Mouse (Mus musculus) heart, embryonic 14.5 days (tissue): ENCODE data around the gene Nr5a2. TPM values are rescaled to one million over a fixed set of nuclear protein-coding genes. Genes with fewer than 3 reads are reported as not detected.

Experiments
- ATAC-seq: fragments of 200-750 bp; cut with Nextera tagmentation; 2 replicates; pipeline ENCODE4 v1.8.0; 2017; ENCODE audit warnings: low read depth, moderate TSS enrichment; ENCODE audit not compliant: insufficient number of reproducible peaks, insufficient read depth, low FRiP score
- H3K27ac ChIP-seq, 2 experiments: fragments of 200-500 bp in 1 of 2; fragments of 300-500 bp in 1 of 2; sonication (generic) in 1 of 2; replicated peaks in 1 of 2; 2 replicates each; pipeline ENCODE4 v1.5.1; 2012 to 2014; ENCODE audit warnings: low read depth in 2 of 2, low read length in 2 of 2, control low read depth in 1 of 2, mild to moderate bottlenecking in 1 of 2, mixed read lengths in 1 of 2; ENCODE audit not compliant: control insufficient read depth in 1 of 2, insufficient read depth in 1 of 2
- H3K27me3 ChIP-seq: fragments of 300-500 bp; sonication (generic); 2 replicates; pipeline ENCODE4 v1.6.1; 2014; ENCODE audit warnings: mild to moderate bottlenecking, low read length, control low read depth; ENCODE audit not compliant: control insufficient read depth, insufficient read depth
- H3K36me3 ChIP-seq: fragments of 300-500 bp; sonication (generic); 2 replicates; pipeline ENCODE4 v1.6.1; 2014; ENCODE audit warnings: mild to moderate bottlenecking, control low read depth, low read length, mixed read lengths; ENCODE audit not compliant: control insufficient read depth, insufficient read depth
- H3K4me1 ChIP-seq, 2 experiments: fragments of 200-500 bp in 1 of 2; fragments of 300-500 bp in 1 of 2; sonication (generic) in 1 of 2; 2 replicates each; pipeline ENCODE4 v1.6.1; 2012 to 2014; ENCODE audit warnings: low read length in 2 of 2, control low read depth in 1 of 2, mixed read lengths in 1 of 2; ENCODE audit not compliant: control insufficient read depth in 2 of 2, insufficient read depth in 2 of 2
- H3K4me2 ChIP-seq: fragments of 300-500 bp; sonication (generic); 2 replicates; pipeline ENCODE4 v1.6.1; 2014; ENCODE audit warnings: mild to moderate bottlenecking, low read length
- H3K4me3 ChIP-seq, 2 experiments: fragments of 200-500 bp in 1 of 2; fragments of 300-500 bp in 1 of 2; sonication (generic) in 1 of 2; 2 replicates each; pipeline ENCODE4 v1.5.1; 2012 to 2014; ENCODE audit warnings: low read length in 2 of 2, mild to moderate bottlenecking in 2 of 2, control low read depth in 1 of 2, low read depth in 1 of 2, moderate library complexity in 1 of 2; ENCODE audit not compliant: control insufficient read depth in 1 of 2, insufficient read depth in 1 of 2
- H3K9ac ChIP-seq: fragments of 300-500 bp; sonication (generic); 2 replicates; pipeline ENCODE4 v1.6.1; 2014; ENCODE audit warnings: mild to moderate bottlenecking, low read length
- H3K9me3 ChIP-seq: fragments of 300-500 bp; sonication (generic); 2 replicates; pipeline ENCODE4 v1.6.1; 2016; ENCODE audit warnings: low read length, control low read depth; ENCODE audit not compliant: control insufficient read depth
- WGBS: fragments of 180-500 bp; shearing (Covaris S2); extraction: QIAGEN DNeasy Blood & Tissue Kit; methylation state at CpG from one replicate; pipeline ENCODE4 v1.1.7; 2014; 5-methylcytosine and 5-hydroxymethylcytosine counted together
- polyA plus RNA-seq: library from polyadenylated mRNA; unstranded; fragments of >200 nt; fragmentation: Nextera tagmentation; extraction: Ambion mirVana; gene quantifications from 2 replicates; pipeline ENCODE4 v1.2.1, GENCODE M21; 2014

The Nr5a2 gene
- polyA plus RNA-seq, 1 experiment from 2014 or later, result 0.38 TPM

DNA sequence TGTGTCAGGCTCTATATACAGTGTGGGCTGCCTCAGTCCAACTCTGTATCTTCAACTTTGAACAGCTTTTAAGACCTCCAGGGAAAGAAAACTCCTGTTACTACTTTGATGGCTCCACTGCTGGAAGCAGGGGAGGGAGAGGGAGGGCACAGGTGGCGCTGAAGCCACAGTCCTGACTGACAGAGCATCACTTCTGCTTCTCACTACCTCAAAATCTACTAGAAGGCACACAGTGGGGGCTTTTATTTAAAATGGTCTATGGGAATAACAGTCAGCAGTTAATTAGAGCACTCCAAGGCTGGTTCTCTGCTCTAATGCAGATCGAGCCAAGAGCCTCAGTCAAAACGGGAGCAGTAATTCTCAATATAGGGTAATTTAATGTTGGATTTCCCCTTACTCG, 40.2 kb downstream of the Nr5a2 start:
- 78% methylated on average over 4 of the region's 4 CpGs for WGBS
- Histone ChIP-seq H3K9ac (no peak overlapping the region), H3K27ac (0 out of 4 replicates have a peak overlapping the region, but pooled peaks of 1 of the 2 experiments have one; percentile 5), H3K4me1 (peaks cover 2 to 9% of the 10 kb centered on the region in 2 experiments; a peak in 2 of 4 replicates), H3K4me2 (no peak overlapping the region), H3K27me3 (no peaks in the 10 kb centered on the region), H3K9me3 (no peaks in the 10 kb centered on the region), H3K4me3 (no peak overlapping the region), H3K36me3 (no peaks in the 10 kb centered on the region)
- no peak for ATAC-seq

DNA sequence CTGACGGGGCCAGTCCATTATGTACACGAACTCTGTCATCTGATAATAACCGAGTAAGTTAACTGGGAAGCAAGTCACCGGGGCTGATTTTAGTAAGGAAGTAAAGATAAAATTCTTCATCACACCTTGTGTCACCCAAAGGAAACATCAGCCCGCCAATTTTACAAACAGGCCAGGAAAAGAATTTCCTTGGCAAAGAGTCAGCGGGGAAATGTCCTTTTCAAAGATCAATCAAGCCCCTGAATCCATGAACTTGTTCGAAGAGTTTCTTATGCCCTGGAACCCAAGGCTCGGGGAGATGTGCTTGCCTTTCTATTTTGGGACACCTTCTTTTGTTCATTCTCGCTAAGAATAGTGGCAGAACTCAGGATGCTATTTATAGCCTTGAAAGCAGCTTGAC, 41.5 kb downstream of the Nr5a2 start:
- peak overlapping the region; percentile 63 to 74; a peak in 3 of 4 replicates for H3K27ac ChIP-seq
- H3K4me3 ChIP-seq, result no peak overlapping the region
- no peak overlapping the region for H3K9ac ChIP-seq
- peak overlapping the region; percentile 40 for H3K4me2 ChIP-seq
- no peak for ATAC-seq
- H3K27me3 ChIP-seq, result no peaks in the 10 kb centered on the region
- 9% methylated on average over 9 of the region's 9 CpGs for WGBS
- no peaks in the 10 kb centered on the region for H3K9me3 ChIP-seq
- no peaks in the 10 kb centered on the region for H3K36me3 ChIP-seq
- peaks cover 2 to 9% of the 10 kb centered on the region in 2 experiments; a peak in 2 of 4 replicates for H3K4me1 ChIP-seq

DNA sequence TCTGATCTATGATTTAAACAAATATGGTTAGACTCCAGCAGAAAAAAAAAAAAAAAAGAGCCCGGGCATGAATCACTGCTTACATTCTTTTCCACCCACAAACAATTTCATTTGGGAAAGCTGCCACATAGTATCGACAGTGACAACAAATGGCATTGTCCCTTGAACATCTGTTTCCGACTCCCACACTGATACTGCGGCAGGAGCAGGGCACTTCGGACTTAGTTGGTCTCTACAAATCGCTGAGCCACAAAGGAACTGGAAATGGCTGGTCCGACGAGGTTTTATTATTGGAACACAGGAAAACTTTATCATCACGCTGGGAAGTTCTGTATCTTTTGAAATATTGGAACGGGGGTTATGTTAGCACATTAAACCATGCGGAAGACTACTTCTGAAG, 44.8 kb downstream of the Nr5a2 start:
- Histone ChIP-seq H3K9me3 (no peaks in the 10 kb centered on the region), H3K36me3 (no peaks in the 10 kb centered on the region), H3K27me3 (no peaks in the 10 kb centered on the region), H3K27ac (no peak overlapping the region), H3K4me1 (peaks cover 2 to 9% of the 10 kb centered on the region in 2 experiments; a peak in 2 of 4 replicates), H3K4me3 (no peak overlapping the region; a peak in 1 of 4 replicates), H3K9ac (no peak overlapping the region), H3K4me2 (peak overlapping the region; percentile 37)
- ATAC-seq, result no peak
- 44% methylated on average over 11 of the region's 11 CpGs for WGBS

DNA sequence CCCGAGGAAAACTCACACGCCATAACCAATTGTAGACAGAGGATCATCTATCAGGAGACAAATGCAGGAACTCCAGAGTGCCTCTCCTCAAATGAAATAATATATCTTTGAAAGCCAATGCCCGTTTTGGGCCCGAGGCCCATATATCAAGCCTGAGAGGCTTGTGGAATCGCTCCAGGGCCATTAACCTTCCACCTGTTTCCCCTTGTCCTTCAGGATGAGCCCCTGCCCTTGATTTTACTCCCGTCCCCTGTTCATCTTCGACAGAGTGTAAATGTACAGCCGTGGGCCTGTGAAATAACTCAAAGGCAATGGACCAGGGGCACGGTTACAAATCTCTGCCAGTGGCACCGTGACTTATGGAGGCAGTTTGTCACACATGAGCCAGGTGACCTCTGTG, 48.3 kb downstream of the Nr5a2 start:
- Histone ChIP-seq H3K27ac (no peak overlapping the region), H3K9ac (no peak overlapping the region), H3K9me3 (no peaks in the 10 kb centered on the region), H3K4me2 (no peak overlapping the region), H3K4me1 (no peaks in the 10 kb centered on the region; a peak in 1 of 4 replicates), H3K36me3 (no peaks in the 10 kb centered on the region), H3K27me3 (no peaks in the 10 kb centered on the region), H3K4me3 (no peak overlapping the region)
- no peak for ATAC-seq
- WGBS, result 81% methylated on average over 10 of the region's 10 CpGs

DNA sequence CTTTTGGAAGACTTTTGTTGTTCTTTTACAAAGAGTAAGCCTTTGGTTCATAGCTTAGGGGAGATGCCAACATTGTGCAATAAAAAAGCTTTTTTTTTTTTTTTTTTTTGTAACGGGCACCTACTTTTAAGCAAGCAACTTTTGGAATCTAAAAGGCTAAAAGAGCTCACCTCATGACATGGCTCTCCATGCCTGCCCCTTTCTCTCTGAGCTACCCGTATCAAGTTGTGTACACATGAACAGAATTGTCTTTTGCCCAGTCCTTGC, 48.7 kb downstream of the Nr5a2 start:
- Histone ChIP-seq H3K4me1 (no peaks in the 10 kb centered on the region), H3K27me3 (no peaks in the 10 kb centered on the region)
- WGBS, result 82% methylated on average over 2 of the region's 2 CpGs

DNA sequence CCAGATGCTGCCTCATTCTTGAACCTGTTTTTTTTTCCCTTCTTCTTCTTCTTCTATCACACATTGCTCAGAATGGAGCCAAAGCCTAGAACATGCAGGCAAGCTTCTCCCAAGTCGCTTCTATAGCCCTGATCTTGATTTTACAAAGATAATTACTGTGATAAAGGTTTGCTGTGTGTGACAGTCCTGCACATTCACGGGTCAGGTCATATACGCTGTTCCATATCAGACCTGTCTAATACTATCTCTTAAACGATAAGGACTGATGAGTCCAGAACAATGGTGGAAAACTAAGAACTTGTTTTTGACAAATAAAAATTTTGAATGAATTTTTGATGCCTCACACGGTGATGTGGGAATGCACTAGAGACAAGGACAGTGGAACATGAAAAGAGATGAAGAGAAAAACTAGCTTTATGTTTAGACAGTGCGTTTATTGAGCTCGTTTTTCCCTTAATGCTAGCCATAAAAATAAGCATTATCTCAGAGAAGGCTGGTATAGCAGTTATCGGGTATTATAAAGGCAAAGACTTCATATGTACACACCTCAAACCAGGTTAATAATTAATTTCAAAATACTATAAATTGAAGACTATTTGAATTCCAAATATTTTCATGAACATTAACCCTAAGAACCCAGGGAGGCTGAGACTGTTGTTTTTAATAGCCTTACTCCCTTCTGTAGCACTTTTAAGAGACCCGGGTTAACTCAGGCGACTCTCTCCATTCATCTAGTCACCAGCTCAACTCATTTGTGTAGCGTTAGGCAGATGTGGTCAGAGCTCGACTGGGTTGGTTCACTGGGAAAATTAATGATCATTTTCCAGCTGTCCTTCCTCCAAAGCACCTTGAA, 49.3 kb downstream of the Nr5a2 start:
- Histone ChIP-seq H3K4me2 (no peak overlapping the region), H3K9ac (no peak overlapping the region), H3K4me3 (no peak overlapping the region), H3K9me3 (no peaks in the 10 kb centered on the region), H3K27me3 (no peaks in the 10 kb centered on the region), H3K4me1 (no peaks in the 10 kb centered on the region), H3K27ac (no peak overlapping the region), H3K36me3 (no peaks in the 10 kb centered on the region)
- 79% methylated on average over 12 of the region's 12 CpGs for WGBS
- no peak for ATAC-seq

More for the DNA sequence above, 48.7 kb downstream of the Nr5a2 start:
- Histone ChIP-seq H3K9ac (no peak overlapping the region), H3K9me3 (no peaks in the 10 kb centered on the region), H3K36me3 (no peaks in the 10 kb centered on the region), H3K27ac (no peak overlapping the region), H3K4me3 (no peak overlapping the region), H3K4me2 (no peak overlapping the region)
- no peak for ATAC-seq

DNA sequence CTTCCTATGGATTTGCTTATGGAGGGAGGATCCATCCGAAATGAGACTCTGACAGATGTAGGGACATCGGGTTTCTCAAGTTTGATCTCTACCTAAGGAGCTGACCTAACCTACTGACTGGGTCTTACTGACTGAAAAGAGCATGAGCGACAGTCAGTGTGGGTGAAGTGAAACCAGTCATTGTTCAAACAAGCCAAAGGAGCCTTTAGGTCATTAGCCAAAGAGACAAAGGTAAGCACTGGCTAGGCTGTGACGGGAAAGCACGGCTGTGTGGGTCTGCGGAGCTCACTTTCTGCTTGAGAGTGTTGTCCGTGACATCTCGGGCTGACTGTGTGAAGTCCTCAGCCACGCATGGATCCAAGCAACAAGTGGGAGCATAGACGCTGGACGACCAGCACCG, 50.1 kb downstream of the Nr5a2 start:
- Histone ChIP-seq H3K4me1 (no peaks in the 10 kb centered on the region), H3K27ac (no peak overlapping the region), H3K4me2 (no peak overlapping the region), H3K36me3 (no peaks in the 10 kb centered on the region), H3K4me3 (no peak overlapping the region), H3K27me3 (no peaks in the 10 kb centered on the region), H3K9me3 (no peaks in the 10 kb centered on the region), H3K9ac (no peak overlapping the region)
- ATAC-seq, result no peak
- 87% methylated on average over 12 of the region's 12 CpGs for WGBS
